Mouse (Mus musculus) urinary bladder, adult 18-20 months (tissue): ENCODE measurements around the gene Trim16.

ENCODE experiments used
- DNase-seq, 2 experiments: peaks; one replicate each; pipeline ENCODE4 v3.0.0; 2022; ENCODE audit warnings: low spot score in 2 of 2, mixed read lengths in 2 of 2

Gene Trim16

GRCm38 (mm10) chr11:62830387-62830786 is 10.4 kb downstream of the Trim16 start:
- no peak for DNase-seq

GRCm38 (mm10) chr11:62831906-62832305 is 11.9 kb downstream of the Trim16 start:
- DNase-seq, result no peak

- no peak for DNase-seq
Measured at GRCm38 (mm10) chr11:62844562-62844961, 24.5 kb downstream of the Trim16 start.

GRCm38 (mm10) chr11:62845730-62846129 is 25.7 kb downstream of the Trim16 start:
- no peak for DNase-seq

- DNase-seq, result no peak
Measured at GRCm38 (mm10) chr11:62846961-62847654, 27.1 kb downstream of the Trim16 start, which contains the start of gene Fbxw10. Fbxw10 (plus strand) TSS chr11:62847069.

- DNase-seq, result no peak
Measured at GRCm38 (mm10) chr11:62847655-62848191, 27.7 kb downstream of the Trim16 start.

GRCm38 (mm10) chr11:62848301-62848700 is 28.3 kb downstream of the Trim16 start:
- DNase-seq, result no peak

- no peak for DNase-seq
Measured at GRCm38 (mm10) chr11:62851199-62851598, 31.2 kb downstream of the Trim16 start.

GRCm38 (mm10) chr11:62853334-62853733 is 33.3 kb downstream of the Trim16 start:
- DNase-seq, result no peak

- DNase-seq, result no peak
Measured at GRCm38 (mm10) chr11:62865562-62865961, 45.5 kb downstream of the Trim16 start.

GRCm38 (mm10) chr11:62866685-62867084 is 46.7 kb downstream of the Trim16 start:
- DNase-seq, result no peak

GRCm38 (mm10) chr11:62869201-62869600 is 49.2 kb downstream of the Trim16 start:
- no peak for DNase-seq

- no peak for DNase-seq
Measured at GRCm38 (mm10) chr11:62869715-62870371, 49.8 kb downstream of the Trim16 start.

GRCm38 (mm10) chr11:62873479-62873878 is 53.4 kb downstream of the Trim16 start:
- DNase-seq, result no peak

GRCm38 (mm10) chr11:62875696-62876095 is 55.7 kb downstream of the Trim16 start:
- DNase-seq, result no peak

GRCm38 (mm10) chr11:62876445-62876844 is 56.4 kb downstream of the Trim16 start:
- DNase-seq, result no peak

GRCm38 (mm10) chr11:62877391-62877790 is 57.4 kb downstream of the Trim16 start:
- DNase-seq, result no peak

GRCm38 (mm10) chr11:62878728-62879127 is 58.7 kb downstream of the Trim16 start:
- no peak for DNase-seq

GRCm38 (mm10) chr11:62879220-62880048 is 59.4 kb downstream of the Trim16 start, which contains the start of gene Tvp23b:
Tvp23b (plus strand) TSS chr11:62879455.
- DNase-seq, result peak; percentile 98

- no peak for DNase-seq
Measured at GRCm38 (mm10) chr11:62883407-62883806, 63.4 kb downstream of the Trim16 start.

- DNase-seq, result no peak
Measured at GRCm38 (mm10) chr11:62885323-62885722, 65.3 kb downstream of the Trim16 start.

- DNase-seq, result no peak
Measured at GRCm38 (mm10) chr11:62890796-62891195, 70.8 kb downstream of the Trim16 start.
